Mouse (Mus musculus) common myeloid progenitor, adult 5-6 weeks (primary cell): ENCODE results near the gene Rhobtb1. TPM values are rescaled to one million over a fixed set of nuclear protein-coding genes. Genes with fewer than 3 reads are reported as not detected.

Source experiments
- ATAC-seq: replicated peaks from 2 replicates; pipeline ENCODE4 v1.8.0; 2016; ENCODE audit warnings: low read depth, mild to moderate bottlenecking, moderate TSS enrichment, inconsistent platforms; ENCODE audit not compliant: poor library complexity, severe bottlenecking
- total RNA-seq: library from RNA; stranded (forward); fragments of 200-1000, 187-1606 nt; gene quantifications from 2 replicates; pipeline ENCODE4 v1.2.3, GENCODE M21; 2017

Gene Rhobtb1
- total RNA-seq, 1 experiment from 2014 or later = 2.2 TPM

- no peak for ATAC-seq
These were observed 188.8 kb downstream of the Rhobtb1 start for GRCm38 (mm10) chr10:69340001-69340400.

Other genes starting within 250 kb of the Rhobtb1 start
- 1.3 and 4.2 TPM in 2 replicates for gene A930033H14Rik, start 61.7 kb downstream of the Rhobtb1 start, total RNA-seq
- 228 and 241 TPM in 2 replicates for gene Cdk1, start 201.5 kb downstream of the Rhobtb1 start, total RNA-seq
- 0.50 and 1.2 TPM in 2 replicates for gene Ank3, start 247.3 kb downstream of the Rhobtb1 start, total RNA-seq